Comparison of ENCODE assay signal across 27 mouse cellular contexts in the genomic region with DNA sequence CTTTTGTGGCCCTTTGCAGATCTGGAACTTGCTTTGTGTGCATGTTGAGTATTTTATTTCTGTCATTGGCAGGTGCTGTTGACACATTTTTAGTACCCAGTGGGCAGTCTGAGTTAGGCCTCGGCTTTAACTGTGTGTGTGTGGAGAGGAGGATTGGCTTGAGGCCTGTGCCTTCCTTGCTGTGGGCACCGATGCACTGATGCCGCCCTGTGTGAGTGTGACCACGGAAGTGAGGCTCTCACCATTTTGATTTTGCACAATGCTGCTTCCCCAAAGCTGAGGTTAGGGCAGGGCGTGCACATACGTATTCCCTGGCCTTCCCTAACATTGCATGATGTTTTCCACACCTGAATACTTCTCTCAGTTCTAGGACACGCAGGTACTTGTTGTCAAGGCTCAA.
"Had no signal": no experiment of that assay in that cellular context is flagged by ENCODE, and none has a peak within 500 bp of the region (broad histone marks: within the 10 kb centered on the region; RNA-seq: fewer than 3 reads in every experiment).

No protein-coding gene starts in this region.

- H3K9ac ChIP-seq: heart, embryonic 13.5 days; heart, embryonic 15.5 days; hindbrain, embryonic 12.5 days; hindbrain, embryonic 14.5 days; intestine, embryonic 15.5 days; limb, embryonic 12.5 days had no signal

- H3K4me3 ChIP-seq: gastrocnemius, adult 2 months; heart, adult 2 months; heart, embryonic 13.5 days; heart, embryonic 15.5 days; hindbrain, embryonic 10.5 days; hindbrain, embryonic 12.5 days; intestine, embryonic 15.5 days; layer of hippocampus, adult 2 months; left cerebral cortex, adult 2 months; limb, embryonic 10.5 days; limb, embryonic 12.5 days had no signal

- H3K27me3 ChIP-seq: heart, embryonic 13.5 days; heart, embryonic 15.5 days; hindbrain, embryonic 12.5 days; intestine, embryonic 15.5 days; limb, embryonic 12.5 days had no signal

- DNase-seq: gastrocnemius, adult 2 months; gastrocnemius, postnatal 10 days; gastrocnemius, postnatal 25 days; heart, adult 11 months; heart, adult 2 months; heart, postnatal 14 days; heart, postnatal 4 days; kidney, adult 11 months; kidney, adult 2 months; kidney, adult 9 months; kidney, postnatal 10 days; kidney, postnatal 25 days; kidney, postnatal 4 days had no signal

- H3K4me2 ChIP-seq: heart, embryonic 11.5 days; heart, embryonic 13.5 days; heart, embryonic 15.5 days; hindbrain, embryonic 12.5 days; hindbrain, embryonic 14.5 days; intestine, embryonic 15.5 days; limb, embryonic 12.5 days had no signal

- H3K27ac ChIP-seq: gastrocnemius, adult 2 months; heart, adult 2 months; heart, embryonic 13.5 days; heart, embryonic 15.5 days; hindbrain, embryonic 10.5 days; hindbrain, embryonic 12.5 days; intestine, embryonic 15.5 days; layer of hippocampus, adult 2 months; left cerebral cortex, adult 2 months; limb, embryonic 10.5 days; limb, embryonic 12.5 days had no signal

- H3K9me3 ChIP-seq: heart, embryonic 13.5 days; heart, embryonic 15.5 days; hindbrain, embryonic 10.5 days; hindbrain, embryonic 12.5 days; intestine, embryonic 15.5 days; limb, embryonic 10.5 days; limb, embryonic 12.5 days had no signal

- H3K4me1 ChIP-seq: hindbrain, embryonic 10.5 days; hindbrain, embryonic 12.5 days; intestine, embryonic 15.5 days; limb, embryonic 10.5 days; limb, embryonic 12.5 days had no signal

- ATAC-seq: forebrain, embryonic 16.5 days; hindbrain, embryonic 16.5 days; inflammation-experienced regulatory T-cells, adult 6 months; intestine, embryonic 15.5 days had no signal
